Mouse (Mus musculus): ENCODE data around the gene Slc22a20. TPM values are rescaled to one million over a fixed set of nuclear protein-coding genes. Genes with fewer than 3 reads are reported as not detected.

Gene Slc22a20
- polyA plus RNA-seq (2012; ENCODE audit: insufficient read depth, insufficient read length, low replicate concordance, missing spikeins): not detected in 2 replicates

GRCm38 (mm10) chr19:5986043-5986442 is at the start of gene Slc22a20:
Gene Slc22a20, minus strand, starts transcription at chr19:5986143.
- TF ChIP-seq POLR2A (IDR thresholded peaks at IDR 0.05; ENCODE audit: insufficient read depth, low read depth, low read length): no peak
- no peak for TF ChIP-seq CTCF (IDR thresholded peaks at IDR 0.05; ENCODE audit: insufficient read depth, low read depth, low read length)
- Histone ChIP-seq H3K4me3 (ENCODE audit: insufficient read depth, low read depth, low read length) (no peak within 1 kb of the TSS), H3K27ac (ENCODE audit: insufficient read depth, low read depth, low read length) (no peak within 1 kb of the TSS), H3K4me1 (ENCODE audit: control insufficient read depth, insufficient read depth, low read length) (peaks cover 2% of the 10 kb centered on the region; the same call in 1 of the 2 replicates)
- 66% methylated on average over 4 of the region's 4 CpGs for WGBS

GRCm38 (mm10) chr19:6030520-6031280 is 44.8 kb upstream of the Slc22a20 start:
- Histone ChIP-seq H3K4me3 (ENCODE audit: insufficient read depth, low read depth, low read length) (no peak overlapping the region), H3K4me1 (ENCODE audit: control insufficient read depth, insufficient read depth, low read length) (no peaks in the 10 kb centered on the region), H3K27ac (ENCODE audit: insufficient read depth, low read depth, low read length) (no peak overlapping the region)
- no peak for TF ChIP-seq CTCF (IDR thresholded peaks at IDR 0.05; ENCODE audit: insufficient read depth, low read depth, low read length)
- no peak for TF ChIP-seq POLR2A (IDR thresholded peaks at IDR 0.05; ENCODE audit: insufficient read depth, low read depth, low read length)
- 71% methylated on average over 14 of the region's 14 CpGs for whole genome bisulfite sequencing

GRCm38 (mm10) chr19:6029426-6029825 is 43.5 kb upstream of the Slc22a20 start:
- Histone ChIP-seq H3K4me1 (ENCODE audit: control insufficient read depth, insufficient read depth, low read length) (no peaks in the 10 kb centered on the region), H3K4me3 (ENCODE audit: insufficient read depth, low read depth, low read length) (no peak overlapping the region), H3K27ac (ENCODE audit: insufficient read depth, low read depth, low read length) (no peak overlapping the region)
- TF ChIP-seq CTCF (IDR thresholded peaks at IDR 0.05; ENCODE audit: insufficient read depth, low read depth, low read length): no peak
- TF ChIP-seq POLR2A (IDR thresholded peaks at IDR 0.05; ENCODE audit: insufficient read depth, low read depth, low read length): no peak
- 82% methylated on average over 9 of the region's 9 CpGs for WGBS

- TF ChIP-seq CTCF (IDR thresholded peaks at IDR 0.05; ENCODE audit: insufficient read depth, low read depth, low read length) (no peak), POLR2A (IDR thresholded peaks at IDR 0.05; ENCODE audit: insufficient read depth, low read depth, low read length) (no peak)
- no peaks in the 10 kb centered on the region for H3K4me1 ChIP-seq (ENCODE audit: control insufficient read depth, insufficient read depth, low read length)
- H3K27ac ChIP-seq (ENCODE audit: insufficient read depth, low read depth, low read length): no peak overlapping the region
- H3K4me3 ChIP-seq (ENCODE audit: insufficient read depth, low read depth, low read length): no peak overlapping the region
- 85% methylated on average over 6 of the region's 6 CpGs for WGBS
These were observed 43.0 kb upstream of the Slc22a20 start for GRCm38 (mm10) chr19:6028991-6029390.

GRCm38 (mm10) chr19:6023930-6024329 is 38.0 kb upstream of the Slc22a20 start:
- Histone ChIP-seq H3K27ac (ENCODE audit: insufficient read depth, low read depth, low read length) (no peak overlapping the region), H3K4me1 (ENCODE audit: control insufficient read depth, insufficient read depth, low read length) (no peaks in the 10 kb centered on the region), H3K4me3 (ENCODE audit: insufficient read depth, low read depth, low read length) (no peak overlapping the region)
- 81% methylated on average over 7 of the region's 7 CpGs for WGBS
- no peak for TF ChIP-seq POLR2A (IDR thresholded peaks at IDR 0.05; ENCODE audit: insufficient read depth, low read depth, low read length)
- TF ChIP-seq CTCF (IDR thresholded peaks at IDR 0.05; ENCODE audit: insufficient read depth, low read depth, low read length): no peak

- no peak overlapping the region for H3K27ac ChIP-seq (ENCODE audit: insufficient read depth, low read depth, low read length)
- TF ChIP-seq POLR2A (IDR thresholded peaks at IDR 0.05; ENCODE audit: insufficient read depth, low read depth, low read length): no peak
- TF ChIP-seq CTCF (IDR thresholded peaks at IDR 0.05; ENCODE audit: insufficient read depth, low read depth, low read length): no peak
- no peak overlapping the region for H3K4me3 ChIP-seq (ENCODE audit: insufficient read depth, low read depth, low read length)
- WGBS: 74% methylated on average over 8 of the region's 8 CpGs
- H3K4me1 ChIP-seq (ENCODE audit: control insufficient read depth, insufficient read depth, low read length): no peaks in the 10 kb centered on the region
These were observed 37.1 kb upstream of the Slc22a20 start for GRCm38 (mm10) chr19:6023059-6023458.

GRCm38 (mm10) chr19:6020276-6020675 is 34.3 kb upstream of the Slc22a20 start:
- Histone ChIP-seq H3K4me3 (ENCODE audit: insufficient read depth, low read depth, low read length) (no peak overlapping the region), H3K27ac (ENCODE audit: insufficient read depth, low read depth, low read length) (no peak overlapping the region), H3K4me1 (ENCODE audit: control insufficient read depth, insufficient read depth, low read length) (peaks cover 11% of the 10 kb centered on the region; the same call in 1 of the 2 replicates)
- no peak for TF ChIP-seq CTCF (IDR thresholded peaks at IDR 0.05; ENCODE audit: insufficient read depth, low read depth, low read length)
- TF ChIP-seq POLR2A (IDR thresholded peaks at IDR 0.05; ENCODE audit: insufficient read depth, low read depth, low read length): no peak
- WGBS: 50% methylated on average over 3 of the region's 3 CpGs

- H3K4me3 ChIP-seq (ENCODE audit: insufficient read depth, low read depth, low read length): no peak overlapping the region
- TF ChIP-seq POLR2A (IDR thresholded peaks at IDR 0.05; ENCODE audit: insufficient read depth, low read depth, low read length): no peak
- peak; percentile 79 for TF ChIP-seq CTCF (IDR thresholded peaks at IDR 0.05; ENCODE audit: insufficient read depth, low read depth, low read length)
- H3K4me1 ChIP-seq (ENCODE audit: control insufficient read depth, insufficient read depth, low read length): peaks cover 22% of the 10 kb centered on the region
- H3K27ac ChIP-seq (ENCODE audit: insufficient read depth, low read depth, low read length): no peak overlapping the region
- WGBS: 27% methylated on average over 15 of the region's 15 CpGs
These were observed 32.5 kb upstream of the Slc22a20 start for GRCm38 (mm10) chr19:6018142-6019089.

All from olfactory bulb, adult 2 months (tissue).